Mouse (Mus musculus): ENCODE measurements around the gene Crnkl1. TPM values are rescaled to one million over a fixed set of nuclear protein-coding genes. Genes with fewer than 3 reads are reported as not detected.
"Not testable (repeated sequence)": the region's sequence is repeated elsewhere in the genome, so short reads cannot be mapped to it uniquely, and the experiment has no call there.

The Crnkl1 gene
- polyA plus RNA-seq, 1 experiment, result 21.0 TPM

DNA sequence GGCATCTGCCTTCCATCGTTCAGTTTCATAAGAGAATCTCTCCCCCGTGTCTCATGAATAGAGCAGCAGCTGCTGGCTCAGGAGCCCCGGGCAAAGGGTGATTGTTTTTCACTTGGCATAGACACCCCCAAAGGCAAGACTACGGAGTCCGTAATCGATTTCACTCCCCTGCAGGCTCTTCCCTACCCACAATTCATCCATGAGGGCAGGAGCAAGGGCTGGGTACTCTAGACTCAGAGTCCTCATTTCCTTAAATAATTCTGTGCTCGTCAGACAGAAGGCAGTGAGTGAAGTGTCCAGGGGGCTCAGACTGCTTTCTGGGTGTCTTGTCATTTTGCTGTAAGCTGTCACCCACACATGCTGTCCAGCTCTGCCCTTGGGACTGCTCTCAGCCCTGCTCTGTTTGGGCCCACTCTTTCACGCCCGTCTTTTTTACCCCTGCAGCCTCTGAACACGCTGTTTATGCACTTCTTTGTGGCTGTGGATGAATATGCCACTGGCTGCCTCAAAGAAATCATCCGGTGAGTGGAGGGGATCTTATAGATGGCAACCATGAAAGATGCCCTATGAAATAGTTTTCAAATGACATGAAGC lies 14.8 kb upstream of the Crnkl1 start:
- no peaks in the 10 kb centered on the region for H3K4me1 ChIP-seq (ENCODE audit: control insufficient read depth, insufficient read depth, low read length)
- WGBS, result 71% methylated on average over 11 of the region's 11 CpGs
- TF ChIP-seq CTCF (IDR thresholded peaks at IDR 0.05; ENCODE audit: control insufficient read depth, insufficient read depth, low read length) (no peak), POLR2A (IDR thresholded peaks at IDR 0.05; ENCODE audit: borderline replicate concordance, control insufficient read depth, low read depth, low read length) (no peak)
- H3K27ac ChIP-seq (ENCODE audit: control insufficient read depth, insufficient read depth, low read depth, low read length, poor library complexity), result no peak overlapping the region
- H3K4me3 ChIP-seq (replicated peaks; ENCODE audit: control insufficient read depth, low read depth, low read length), result no peak overlapping the region

DNA sequence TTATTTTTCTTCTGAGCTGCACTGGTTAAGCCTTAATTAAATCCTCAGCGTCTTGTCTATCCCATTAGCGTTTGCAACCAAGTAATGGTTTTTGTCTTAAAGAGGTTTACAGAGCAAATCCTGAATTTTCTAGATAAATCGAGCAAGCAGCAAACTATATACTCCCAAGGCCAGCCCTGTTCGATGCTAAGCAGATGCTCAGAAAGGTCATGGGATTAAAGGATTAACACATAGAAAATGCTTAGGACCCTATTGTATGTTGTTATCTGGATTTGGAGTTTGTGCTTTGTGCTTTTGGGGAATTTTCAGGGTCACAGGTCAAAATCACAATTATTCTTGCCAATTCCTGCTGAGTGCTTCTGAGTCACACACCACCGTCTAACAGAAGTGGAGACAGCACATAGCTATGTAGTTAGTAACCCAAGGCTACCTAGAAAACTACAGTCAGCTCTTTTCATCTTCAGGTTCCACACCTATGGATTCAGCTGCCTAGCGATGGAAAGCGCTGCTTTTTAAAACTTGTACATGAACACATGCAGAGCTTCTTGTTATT lies 13.7 kb upstream of the Crnkl1 start:
- WGBS, result 83% methylated on average over 7 of the region's 7 CpGs
- H3K4me1 ChIP-seq (ENCODE audit: control insufficient read depth, insufficient read depth, low read length), result no peaks in the 10 kb centered on the region
- TF ChIP-seq POLR2A (IDR thresholded peaks at IDR 0.05; ENCODE audit: borderline replicate concordance, control insufficient read depth, low read depth, low read length), result no peak
- TF ChIP-seq CTCF (IDR thresholded peaks at IDR 0.05; ENCODE audit: control insufficient read depth, insufficient read depth, low read length), result no peak
- no peak overlapping the region for H3K4me3 ChIP-seq (replicated peaks; ENCODE audit: control insufficient read depth, low read depth, low read length)
- no peak overlapping the region for H3K27ac ChIP-seq (ENCODE audit: control insufficient read depth, insufficient read depth, low read depth, low read length, poor library complexity)

DNA sequence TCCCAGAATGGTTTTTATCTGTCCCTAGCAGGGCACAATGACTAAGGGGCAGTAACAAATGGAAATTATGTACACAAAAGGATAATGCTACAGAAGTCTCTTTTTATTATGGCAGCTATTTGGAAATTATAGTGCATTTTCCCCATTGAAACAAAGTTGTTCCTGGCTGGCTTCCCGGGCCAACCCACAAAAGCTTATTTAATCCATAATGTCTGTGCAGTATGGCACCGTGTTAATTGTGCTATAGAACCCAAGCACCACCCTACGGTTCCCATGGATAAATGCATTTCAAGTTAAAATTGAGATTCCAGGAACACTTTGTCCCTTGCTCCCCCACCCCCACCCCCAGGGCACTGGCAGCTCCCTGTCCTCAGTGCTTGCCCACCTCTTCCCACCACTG lies 9.5 kb upstream of the Crnkl1 start:
- no peak overlapping the region for H3K4me3 ChIP-seq (replicated peaks; ENCODE audit: control insufficient read depth, low read depth, low read length)
- H3K27ac ChIP-seq (ENCODE audit: control insufficient read depth, insufficient read depth, low read depth, low read length, poor library complexity), result no peak overlapping the region
- no peaks in the 10 kb centered on the region for H3K4me1 ChIP-seq (ENCODE audit: control insufficient read depth, insufficient read depth, low read length)
- 77% methylated on average over 3 of the region's 3 CpGs for WGBS
- TF ChIP-seq CTCF (IDR thresholded peaks at IDR 0.05; ENCODE audit: control insufficient read depth, insufficient read depth, low read length), result no peak
- TF ChIP-seq POLR2A (IDR thresholded peaks at IDR 0.05; ENCODE audit: borderline replicate concordance, control insufficient read depth, low read depth, low read length), result no peak

DNA sequence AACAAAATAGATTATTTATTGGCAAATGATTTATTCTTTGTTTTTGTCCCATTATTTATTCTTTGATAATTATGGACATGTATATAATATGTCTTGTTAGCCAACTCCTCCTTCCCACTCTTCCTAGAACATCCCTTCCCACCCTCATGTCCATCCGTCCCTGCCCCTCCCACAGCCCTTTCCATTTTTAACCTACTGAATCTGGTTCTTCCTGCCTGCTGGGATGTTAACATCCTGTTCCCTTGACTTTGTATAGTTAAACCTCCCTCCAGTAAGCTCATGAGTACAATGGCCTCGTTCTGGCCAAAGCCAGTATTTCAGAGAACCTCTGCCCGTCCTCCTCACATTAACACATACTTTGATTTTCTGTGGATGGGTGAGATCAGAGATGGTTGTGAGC lies 6.6 kb upstream of the Crnkl1 start:
- TF ChIP-seq CTCF (IDR thresholded peaks at IDR 0.05; ENCODE audit: control insufficient read depth, insufficient read depth, low read length) (no peak), POLR2A (IDR thresholded peaks at IDR 0.05; ENCODE audit: borderline replicate concordance, control insufficient read depth, low read depth, low read length) (no peak)
- H3K4me3 ChIP-seq (replicated peaks; ENCODE audit: control insufficient read depth, low read depth, low read length), result no peak overlapping the region
- H3K4me1 ChIP-seq (ENCODE audit: control insufficient read depth, insufficient read depth, low read length), result no peaks in the 10 kb centered on the region
- H3K27ac ChIP-seq (ENCODE audit: control insufficient read depth, insufficient read depth, low read depth, low read length, poor library complexity), result no peak overlapping the region
- WGBS, result 52% methylated on average over 3 of the region's 3 CpGs

DNA sequence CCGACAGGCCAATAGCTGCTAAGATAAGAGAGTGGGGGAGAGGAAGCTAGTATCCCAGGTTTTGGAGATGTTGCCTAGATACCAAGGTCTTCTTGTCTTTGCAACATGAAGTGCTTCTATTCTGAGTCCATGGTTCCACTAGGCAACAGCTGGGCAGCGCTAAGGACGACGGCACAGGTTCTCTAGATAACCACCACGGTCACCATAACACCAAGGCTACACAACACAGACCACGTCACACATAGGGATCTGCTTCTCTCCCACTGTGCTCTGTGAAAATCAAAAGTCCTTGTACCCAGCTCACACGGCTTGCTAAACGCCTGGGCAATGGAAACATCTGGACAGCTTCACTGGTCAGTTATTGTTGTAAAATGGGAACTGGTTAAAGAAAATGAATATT lies 2.2 kb upstream of the Crnkl1 start:
- TF ChIP-seq CTCF (IDR thresholded peaks at IDR 0.05; ENCODE audit: control insufficient read depth, insufficient read depth, low read length) (no peak), POLR2A (IDR thresholded peaks at IDR 0.05; ENCODE audit: borderline replicate concordance, control insufficient read depth, low read depth, low read length) (no peak)
- WGBS, result 75% methylated on average over 8 of the region's 8 CpGs
- Histone ChIP-seq H3K4me1 (ENCODE audit: control insufficient read depth, insufficient read depth, low read length) (no peaks in the 10 kb centered on the region; the same call in 1 of the 2 replicates), H3K4me3 (replicated peaks; ENCODE audit: control insufficient read depth, low read depth, low read length) (no peak overlapping the region), H3K27ac (ENCODE audit: control insufficient read depth, insufficient read depth, low read depth, low read length, poor library complexity) (no peak overlapping the region)

DNA sequence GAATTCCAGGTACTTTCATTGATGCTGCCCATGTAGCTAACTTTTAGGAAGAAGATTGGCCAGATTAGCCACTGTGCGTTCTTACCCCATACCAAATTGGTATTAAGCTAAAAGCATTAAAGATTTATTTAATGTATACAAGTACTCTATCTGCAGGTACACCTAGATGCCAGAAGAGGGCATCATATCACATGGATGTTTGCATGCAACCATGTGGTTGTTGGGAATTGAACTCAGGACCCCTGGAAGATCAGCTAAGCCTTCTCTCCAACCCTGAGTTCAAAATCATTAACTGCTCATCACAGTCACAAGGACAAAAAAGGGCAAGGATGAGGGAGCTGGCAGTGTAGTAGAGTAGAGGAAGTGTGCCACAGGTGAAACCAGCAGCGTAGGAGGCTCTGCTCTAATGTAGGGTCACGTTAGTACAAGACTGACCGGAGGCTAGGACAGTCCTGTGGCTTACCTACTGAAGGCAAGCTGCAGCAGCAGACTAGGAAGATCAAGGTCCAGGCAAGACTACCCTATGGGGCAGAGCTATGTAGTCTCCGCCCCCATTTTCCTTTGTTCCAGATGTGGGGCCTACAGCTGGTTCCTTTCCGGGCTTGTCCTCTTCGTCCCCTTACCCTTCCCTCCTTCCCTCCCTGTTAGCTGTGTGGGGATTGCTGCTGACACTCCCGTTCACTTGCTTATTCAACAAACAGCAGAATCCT lies 13.7 kb downstream of the Crnkl1 start:
- H3K4me1 ChIP-seq (ENCODE audit: control insufficient read depth, insufficient read depth, low read length), result no peaks in the 10 kb centered on the region
- no peak overlapping the region for H3K27ac ChIP-seq (ENCODE audit: control insufficient read depth, insufficient read depth, low read depth, low read length, poor library complexity)
- 92% methylated on average over 8 of the region's 8 CpGs for whole genome bisulfite sequencing
- no peak overlapping the region for H3K4me3 ChIP-seq (replicated peaks; ENCODE audit: control insufficient read depth, low read depth, low read length)
- TF ChIP-seq CTCF (IDR thresholded peaks at IDR 0.05; ENCODE audit: control insufficient read depth, insufficient read depth, low read length) (no peak), POLR2A (IDR thresholded peaks at IDR 0.05; ENCODE audit: borderline replicate concordance, control insufficient read depth, low read depth, low read length) (no peak)

DNA sequence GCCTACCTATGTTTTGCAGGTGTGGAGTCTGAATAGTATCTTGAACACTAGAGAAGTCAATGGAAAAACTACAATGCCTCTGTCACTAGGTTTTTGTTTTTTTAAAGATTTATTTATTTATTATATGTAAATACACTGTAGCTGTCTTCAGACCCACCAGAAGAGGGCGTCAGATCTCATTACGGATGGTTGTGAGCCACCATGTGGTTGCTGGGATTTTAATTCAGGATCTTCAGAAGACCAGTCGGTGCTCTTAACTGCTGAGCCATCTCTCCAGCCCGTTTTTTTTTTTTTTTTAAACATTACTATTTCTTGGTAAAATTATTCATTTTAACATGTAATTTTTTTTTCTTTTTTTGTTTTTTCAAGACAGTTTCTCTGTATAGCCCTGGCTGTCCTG lies 28.9 kb downstream of the Crnkl1 start:
- H3K27ac ChIP-seq (ENCODE audit: control insufficient read depth, insufficient read depth, low read depth, low read length, poor library complexity); H3K4me1 ChIP-seq (ENCODE audit: control insufficient read depth, insufficient read depth, low read length); H3K4me3 ChIP-seq (replicated peaks; ENCODE audit: control insufficient read depth, low read depth, low read length): not testable (repeated sequence)
- WGBS, result 37% methylated on average over 4 of the region's 4 CpGs

DNA sequence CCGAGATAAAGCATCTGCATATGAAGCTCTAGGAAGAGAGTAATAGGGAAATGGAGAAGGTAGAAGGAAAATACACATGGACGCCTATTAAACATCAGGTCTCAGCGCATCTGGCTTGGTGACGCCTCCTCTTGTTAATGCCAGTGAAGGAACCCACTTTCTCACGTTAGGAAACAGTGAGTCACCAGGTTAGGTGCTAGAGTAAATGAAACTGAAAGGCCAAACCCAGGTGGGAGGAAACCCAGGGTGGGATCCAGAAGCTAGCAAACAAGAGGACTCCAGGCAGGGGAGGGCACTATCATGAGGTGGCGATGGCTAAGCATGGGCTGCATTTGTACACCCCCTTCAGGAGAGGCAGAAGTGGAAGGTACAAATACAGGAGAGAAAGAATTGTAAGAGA lies 29.7 kb downstream of the Crnkl1 start:
- 73% methylated on average over 6 of the region's 6 CpGs for WGBS
- Histone ChIP-seq H3K4me1 (ENCODE audit: control insufficient read depth, insufficient read depth, low read length) (no peaks in the 10 kb centered on the region), H3K4me3 (replicated peaks; ENCODE audit: control insufficient read depth, low read depth, low read length) (no peak overlapping the region), H3K27ac (ENCODE audit: control insufficient read depth, insufficient read depth, low read depth, low read length, poor library complexity) (no peak overlapping the region)
- TF ChIP-seq POLR2A (IDR thresholded peaks at IDR 0.05; ENCODE audit: borderline replicate concordance, control insufficient read depth, low read depth, low read length) (no peak), CTCF (IDR thresholded peaks at IDR 0.05; ENCODE audit: control insufficient read depth, insufficient read depth, low read length) (no peak)
